Comparison of ENCODE assay signal across 8 mouse cellular contexts in the genomic region with DNA sequence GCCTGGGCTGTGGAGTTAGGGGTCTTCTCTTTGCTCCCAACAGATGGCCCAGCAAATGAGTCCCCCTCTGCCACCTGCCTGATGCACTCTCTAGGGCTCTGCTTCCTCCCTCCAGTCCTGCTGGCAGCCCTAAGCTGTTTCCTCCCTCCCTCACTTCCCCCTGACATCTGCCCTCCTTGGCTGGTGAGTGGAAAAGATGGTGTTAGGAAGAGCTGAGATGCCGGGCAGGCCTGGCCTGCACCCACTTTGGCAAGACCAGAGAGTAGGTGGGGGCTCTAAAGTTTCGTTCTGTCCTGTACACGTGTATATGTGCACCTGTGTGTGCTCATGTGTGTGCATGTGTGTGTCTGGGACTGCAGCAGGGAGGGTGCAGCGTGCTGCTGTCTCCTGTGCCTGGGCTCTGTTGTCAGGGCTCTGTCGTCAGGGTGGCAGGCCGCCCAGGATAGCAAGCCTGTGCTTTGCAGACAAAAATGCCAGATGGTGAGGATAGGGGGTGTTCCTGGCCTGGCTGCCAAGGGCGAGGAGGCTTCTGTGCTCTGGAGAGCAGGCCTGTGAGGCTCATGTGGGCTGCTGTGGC.
DNase-seq lines count a peak whose midpoint lies in the region; ATAC-seq lines count a peak whose summit lies in the region.

No protein-coding gene starts in this region.

- H3K4me2 ChIP-seq in intestine, embryonic 15.5 days (replicated peaks) = no peak overlapping the region
- H3K4me2 ChIP-seq in limb, embryonic 15.5 days = no peak overlapping the region

- peak; percentile 36; the same call in 1 of the 2 replicates for ATAC-seq in intestine, embryonic 15.5 days
- ATAC-seq in limb, embryonic 15.5 days (ENCODE audit: insufficient number of reproducible peaks, low FRiP score, low TSS enrichment, low read depth) = peak; percentile 30; the same call in 1 of the 2 replicates

- no peak overlapping the region for H3K9ac ChIP-seq in intestine, embryonic 15.5 days
- H3K9ac ChIP-seq in limb, embryonic 15.5 days = no peak overlapping the region

- no peaks in the 10 kb centered on the region for H3K27me3 ChIP-seq in embryonic facial prominence, embryonic 10.5 days (replicated peaks; ENCODE audit: low read depth, poor library complexity, severe bottlenecking)
- H3K27me3 ChIP-seq in intestine, embryonic 15.5 days (replicated peaks) = no peaks in the 10 kb centered on the region
- no peaks in the 10 kb centered on the region for H3K27me3 ChIP-seq in limb, embryonic 15.5 days

- peak; percentile 26 to 58 for DNase-seq in adrenal gland, postnatal 36 days
- peak; percentile 10 for DNase-seq in embryonic facial prominence, embryonic 10.5 days (ENCODE audit: low spot score)
- peak; percentile 51 to 81 for DNase-seq in gastrocnemius, postnatal 4 days (ENCODE audit: low spot score in 2 of 2)
- DNase-seq in retina, embryonic 14.5 days (ENCODE audit: low spot score) = peak; percentile 60
- no peak for DNase-seq in spleen, postnatal 10 days (ENCODE audit: low spot score in 2 of 2)
- no peak for DNase-seq in thymus, postnatal 25 days

- peaks cover 14% of the 10 kb centered on the region for H3K4me1 ChIP-seq in embryonic facial prominence, embryonic 10.5 days
- H3K4me1 ChIP-seq in intestine, embryonic 15.5 days (replicated peaks) = peaks cover 10% of the 10 kb centered on the region; the same call in 1 of the 2 replicates
- H3K4me1 ChIP-seq in limb, embryonic 15.5 days = peaks cover 15% of the 10 kb centered on the region

- WGBS in embryonic facial prominence, embryonic 10.5 days = 30% methylated on average over 7 of the region's 7 CpGs
- WGBS in intestine, embryonic 15.5 days = 48% methylated on average over 7 of the region's 7 CpGs
- 22% methylated on average over 7 of the region's 7 CpGs for WGBS in limb, embryonic 15.5 days

- H3K4me3 ChIP-seq in embryonic facial prominence, embryonic 10.5 days = no peak overlapping the region
- H3K4me3 ChIP-seq in intestine, embryonic 15.5 days (replicated peaks) = no peak overlapping the region
- no peak overlapping the region for H3K4me3 ChIP-seq in limb, embryonic 15.5 days

- H3K9me3 ChIP-seq in embryonic facial prominence, embryonic 10.5 days = no peaks in the 10 kb centered on the region
- H3K9me3 ChIP-seq in intestine, embryonic 15.5 days = no peaks in the 10 kb centered on the region
- H3K9me3 ChIP-seq in limb, embryonic 15.5 days = no peaks in the 10 kb centered on the region

- H3K27ac ChIP-seq in embryonic facial prominence, embryonic 10.5 days (replicated peaks) = peak overlapping the region; percentile 42; the same call in 1 of the 2 replicates
- H3K27ac ChIP-seq in intestine, embryonic 15.5 days = 0 out of 2 replicates have a peak overlapping the region, but pooled peaks have one; percentile 33
- peak overlapping the region; percentile 48 for H3K27ac ChIP-seq in limb, embryonic 15.5 days

- no peaks in the 10 kb centered on the region for H3K36me3 ChIP-seq in embryonic facial prominence, embryonic 10.5 days (replicated peaks)
- no peaks in the 10 kb centered on the region for H3K36me3 ChIP-seq in intestine, embryonic 15.5 days
- no peaks in the 10 kb centered on the region for H3K36me3 ChIP-seq in limb, embryonic 15.5 days

Comparison
In these comparisons a context has a peak if more than half of its experiments do, and no peak if none do; other contexts are left out.
1. DNase-seq: peak in adrenal gland, postnatal 36 days (2 of 2), embryonic facial prominence, embryonic 10.5 days (single experiment), gastrocnemius, postnatal 4 days (2 of 2) and retina, embryonic 14.5 days (single experiment); none in spleen, postnatal 10 days (0 of 2) and thymus, postnatal 25 days (single experiment).
2. Peak in every context shown above with its lines, with median percentiles within 50 percentile points of each other: H3K27ac ChIP-seq.